Mouse (Mus musculus) liver, embryonic 14.5 days (tissue): ENCODE measurements at regions not wholly inside any gene's neighbourhood (a gene's known extent, or its start where the extent isn't known, plus 50 kb on each side); places are given as distances from the start of the nearest gene placed in this dataset.

Experiments used
- ATAC-seq: fragments of 200-750 bp; cut with Nextera tagmentation; 2 replicates; pipeline ENCODE4 v1.8.0; 2017; ENCODE audit warnings: moderate number of reproducible peaks, mild to moderate bottlenecking, moderate library complexity; ENCODE audit not compliant: insufficient read depth
- DNase-seq, 3 experiments: peaks; one replicate each; pipeline ENCODE4 v3.0.0-alpha.2; 2012 to 2013; ENCODE audit warnings: low read depth in 3 of 3, low spot score in 3 of 3
- H3K27ac ChIP-seq: fragments of 300-500 bp; sonication (generic); 2 replicates; pipeline ENCODE4 v1.5.1; 2014; ENCODE audit warnings: moderate library complexity, mild to moderate bottlenecking, control low read depth, inconsistent platforms
- H3K27me3 ChIP-seq: fragments of 300-500 bp; sonication (generic); 2 replicates; pipeline ENCODE4 v1.6.1; 2014; ENCODE audit warnings: mild to moderate bottlenecking, low read length, moderate library complexity; ENCODE audit not compliant: control insufficient read depth, insufficient read depth
- H3K36me3 ChIP-seq: fragments of 300-500 bp; sonication (generic); replicated peaks from 2 replicates; pipeline ENCODE4 v1.6.1; 2014; ENCODE audit warnings: low read depth; ENCODE audit not compliant: control insufficient read depth, insufficient read depth
- H3K4me1 ChIP-seq, 2 experiments: fragments of 200-500 bp in 1 of 2; fragments of 300-500 bp in 1 of 2; sonication (generic) in 1 of 2; replicated peaks; 2 replicates each; pipeline ENCODE4 v1.6.1; 2012 to 2014; ENCODE audit warnings: antibody characterized with exemption in 1 of 2, inconsistent platforms in 1 of 2, low read length in 1 of 2; ENCODE audit not compliant: control insufficient read depth in 2 of 2, insufficient read depth in 2 of 2
- H3K4me2 ChIP-seq: fragments of 300-500 bp; sonication (generic); 2 replicates; pipeline ENCODE4 v1.6.1; 2014; ENCODE audit warnings: low read depth, mild to moderate bottlenecking, control low read depth, moderate library complexity
- H3K4me3 ChIP-seq, 2 experiments: fragments of 200-500 bp in 1 of 2; fragments of 300-500 bp in 1 of 2; sonication (generic) in 1 of 2; 2 replicates each; pipeline ENCODE4 v1.5.1; 2012 to 2014; ENCODE audit warnings: low read depth in 2 of 2, low read length in 2 of 2, mild to moderate bottlenecking in 2 of 2, control low read depth in 1 of 2, inconsistent platforms in 1 of 2, moderate library complexity in 1 of 2; ENCODE audit not compliant: insufficient read depth in 1 of 2
- H3K9ac ChIP-seq: fragments of 300-500 bp; sonication (generic); replicated peaks from 2 replicates; pipeline ENCODE4 v1.6.1; 2014; ENCODE audit warnings: mild to moderate bottlenecking, control low read depth, moderate library complexity
- H3K9me3 ChIP-seq: fragments of 300-500 bp; sonication (generic); 2 replicates; pipeline ENCODE4 v1.6.1; 2016; ENCODE audit warnings: low read length, mixed read lengths; ENCODE audit not compliant: control insufficient read depth
- CTCF ChIP-seq: IDR thresholded peaks from 2 replicates; pipeline ENCODE4 v1.5.1; 2016; ENCODE audit warnings: antibody characterized with exemption, low read depth, control low read depth
- EP300 ChIP-seq: IDR thresholded peaks from 2 replicates; pipeline ENCODE4 v1.6.1; 2016; ENCODE audit warnings: antibody characterized with exemption, low read depth
- WGBS: fragments of 180-500 bp; shearing (Covaris S2); extraction: QIAGEN DNeasy Blood & Tissue Kit; methylation state at CpG from one replicate; pipeline ENCODE4 v1.1.7; 2014; ENCODE audit not compliant: insufficient replicate concordance; 5-methylcytosine and 5-hydroxymethylcytosine counted together

- no peak overlapping the region for H3K27ac ChIP-seq
- no peaks in the 10 kb centered on the region for H3K36me3 ChIP-seq
- ATAC-seq (no peak), DNase-seq (no peak)
- H3K27me3 ChIP-seq = no peaks in the 10 kb centered on the region
- H3K9ac ChIP-seq = no peak overlapping the region
- no peaks in the 10 kb centered on the region for H3K9me3 ChIP-seq
- 46% methylated on average over 1 of the region's 1 CpGs for WGBS
- TF ChIP-seq CTCF (no peak), EP300 (no peak)
- no peak overlapping the region for H3K4me2 ChIP-seq
- H3K4me3 ChIP-seq = no peak overlapping the region
- H3K4me1 ChIP-seq = no peaks in the 10 kb centered on the region
Observed at GRCm38 (mm10) chr11:14182020-14182419, 417.1 kb upstream of the Pom121l12 start.

- H3K4me1 ChIP-seq = no peaks in the 10 kb centered on the region
- no peaks in the 10 kb centered on the region for H3K9me3 ChIP-seq
- no peak overlapping the region for H3K4me2 ChIP-seq
- WGBS = 21% methylated on average over 3 of the region's 3 CpGs
- TF ChIP-seq EP300 (no peak), CTCF (no peak)
- no peaks in the 10 kb centered on the region for H3K36me3 ChIP-seq
- no peak overlapping the region for H3K4me3 ChIP-seq
- no peak for ATAC-seq
- H3K9ac ChIP-seq = no peak overlapping the region
- DNase-seq = no peak
- H3K27ac ChIP-seq = no peak overlapping the region
- no peaks in the 10 kb centered on the region for H3K27me3 ChIP-seq
Observed at GRCm38 (mm10) chr11:14182466-14182865, 416.6 kb upstream of the Pom121l12 start.

- DNase-seq (peak in 1 of 3 experiments; percentile 11), ATAC-seq (peak; percentile 70)
- Histone ChIP-seq H3K36me3 (no peaks in the 10 kb centered on the region), H3K4me3 (no peak overlapping the region), H3K4me1 (no peaks in the 10 kb centered on the region), H3K27ac (no peak overlapping the region), H3K9ac (no peak overlapping the region), H3K4me2 (no peak overlapping the region), H3K27me3 (no peaks in the 10 kb centered on the region), H3K9me3 (no peaks in the 10 kb centered on the region)
- TF ChIP-seq CTCF (no peak), EP300 (no peak)
- 47% methylated on average over 1 of the region's 1 CpGs for WGBS
Observed at GRCm38 (mm10) chr11:14183258-14183968, 415.7 kb upstream of the Pom121l12 start.

GRCm38 (mm10) chr11:14195081-14195480 is 404.0 kb upstream of the Pom121l12 start:
- Histone ChIP-seq H3K27me3 (no peaks in the 10 kb centered on the region), H3K36me3 (no peaks in the 10 kb centered on the region), H3K4me1 (no peaks in the 10 kb centered on the region), H3K27ac (no peak overlapping the region), H3K9ac (no peak overlapping the region), H3K4me3 (no peak overlapping the region), H3K9me3 (no peaks in the 10 kb centered on the region), H3K4me2 (no peak overlapping the region)
- WGBS = 45% methylated on average over 2 of the region's 2 CpGs
- TF ChIP-seq CTCF (no peak), EP300 (no peak)
- DNase-seq (no peak), ATAC-seq (no peak)
